In the genomic region with DNA sequence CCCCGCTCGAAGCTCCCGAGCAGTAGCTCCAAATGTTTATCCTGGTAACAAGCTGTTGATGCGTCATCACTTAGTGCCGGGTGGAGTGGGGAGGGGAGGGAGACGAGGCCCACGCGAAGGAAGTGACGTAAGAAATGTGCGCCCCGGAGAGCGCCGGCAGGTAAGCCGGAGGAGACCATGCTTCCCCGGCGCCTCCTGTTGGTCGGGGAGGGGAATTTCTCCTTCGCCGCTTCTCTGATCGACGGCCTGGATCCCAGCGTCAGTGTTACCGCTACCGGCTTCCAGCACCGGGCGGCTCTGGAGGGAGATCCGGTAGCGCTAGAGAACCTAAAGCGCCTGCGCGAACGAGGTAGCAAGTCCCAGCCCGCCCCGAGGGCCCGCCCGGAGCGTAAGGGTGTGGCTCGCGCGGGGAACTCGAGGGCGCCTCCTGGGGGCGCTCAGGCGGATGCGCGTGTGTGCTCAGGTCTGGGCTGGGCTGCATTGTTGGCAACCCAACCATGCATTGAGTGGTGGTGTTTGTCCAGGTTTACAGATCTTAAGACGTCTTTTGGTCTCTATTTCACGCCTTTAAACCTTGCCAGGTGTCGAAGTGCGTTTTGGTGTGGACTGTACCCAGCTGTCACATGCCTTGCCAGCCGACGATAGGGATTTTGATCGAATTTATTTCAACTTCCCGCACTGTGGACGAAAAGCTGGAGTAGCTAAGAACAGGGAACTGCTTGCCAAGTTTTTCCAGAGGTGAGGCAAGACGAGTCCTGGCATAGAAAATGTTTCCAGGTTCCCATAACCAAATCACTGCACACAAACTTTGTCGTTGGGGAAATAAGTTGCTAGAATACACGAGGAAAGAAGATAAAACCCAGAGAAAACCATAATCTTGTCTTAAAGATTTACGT, we compare ENCODE assay signal across 7 mouse cellular contexts. TPM values are rescaled to one million over a fixed set of nuclear protein-coding genes. Genes with fewer than 3 reads are reported as not detected.
A peak's percentile ranks its signal among the peaks of the same experiment; 100 is the strongest.
DNase-seq lines count a peak whose midpoint lies in the region; ATAC-seq lines count a peak whose summit lies in the region.

A gene (plus strand): TSS at position 130 of the 896 bp plus-strand sequence.

- DNase-seq in adrenal gland, adult 2 months, result peak; percentile 98
- peak; percentile 97 for DNase-seq in embryo, embryonic 11.5 days (ENCODE audit: low read depth, low spot score)
- DNase-seq in gastrocnemius, postnatal 36 days, result peak; percentile 95
- DNase-seq in left cerebral cortex, postnatal 25 days (ENCODE audit: low spot score in 2 of 2), result peak; percentile 99
- peak; percentile 97 for DNase-seq in midbrain, embryonic 10.5 days (ENCODE audit: low spot score)
- DNase-seq in right cerebral cortex, postnatal 4 days, result peak; percentile 98

- H3K4me2 ChIP-seq in intestine, embryonic 15.5 days (replicated peaks), result peak within 1 kb of the TSS; percentile 85

- intact Hi-C loops in gastrocnemius, postnatal 36 days (cut with DNase I), result loop anchor here (5.0 kb wide), 1 partner anchor 61 kb away; no protein-coding TSS in a partner anchor
- intact Hi-C loops in left cerebral cortex, postnatal 25 days (cut with DNase I), result loop anchor here (1.0 to 5.0 kb wide), 4 partner anchors 29 to 111 kb away; a partner anchor contains a TSS

- H3K9ac ChIP-seq in intestine, embryonic 15.5 days, result peak within 1 kb of the TSS; percentile 72

- H3K27me3 ChIP-seq in intestine, embryonic 15.5 days (replicated peaks), result no peaks in the 10 kb centered on the region
- H3K27me3 ChIP-seq in midbrain, embryonic 10.5 days (ENCODE audit: low read depth, poor library complexity, severe bottlenecking), result no peaks in the 10 kb centered on the region

- H3K4me3 ChIP-seq in intestine, embryonic 15.5 days (replicated peaks), result peak within 1 kb of the TSS; percentile 63
- peak within 1 kb of the TSS; percentile 76 for H3K4me3 ChIP-seq in midbrain, embryonic 10.5 days

- 2% methylated on average over 59 of the region's 59 CpGs for WGBS in intestine, embryonic 15.5 days
- WGBS in midbrain, embryonic 10.5 days, result 6% methylated on average over 59 of the region's 59 CpGs

- peak within 1 kb of the TSS; percentile 95 for H3K27ac ChIP-seq in intestine, embryonic 15.5 days
- peak within 1 kb of the TSS; percentile 93 for H3K27ac ChIP-seq in midbrain, embryonic 10.5 days (replicated peaks)

- no peaks in the 10 kb centered on the region for H3K9me3 ChIP-seq in intestine, embryonic 15.5 days
- H3K9me3 ChIP-seq in midbrain, embryonic 10.5 days (replicated peaks), result no peaks in the 10 kb centered on the region

- ATAC-seq in intestine, embryonic 15.5 days, result peak; percentile 99

- peaks cover 6% of the 10 kb centered on the region; the same call in 1 of the 2 replicates for H3K36me3 ChIP-seq in intestine, embryonic 15.5 days
- H3K36me3 ChIP-seq in midbrain, embryonic 10.5 days, result peaks cover 12% of the 10 kb centered on the region; the same call in 1 of the 2 replicates

- H3K4me1 ChIP-seq in intestine, embryonic 15.5 days (replicated peaks), result peaks cover 3% of the 10 kb centered on the region; the same call in 1 of the 2 replicates
- peaks cover 18% of the 10 kb centered on the region for H3K4me1 ChIP-seq in midbrain, embryonic 10.5 days

RNA-seq across cellular contexts. Expression of the gene that starts here (rescaled TPM):
- 1 to 10 TPM; 5.7 to 5.8 TPM for total RNA-seq in adrenal gland, adult 2 months (2021)
- 2.1 and 2.7 TPM in 2 replicates for polyA plus RNA-seq in adrenal gland, adult 2 months (2012; rRNA removed)
- 1 to 10 TPM; 4.3 to 4.6 TPM for total RNA-seq in gastrocnemius, postnatal 36 days (2021)
- polyA plus RNA-seq in intestine, embryonic 15.5 days (2015; fragmentation: Nextera tagmentation; extraction: Ambion mirVana), result 11.0 and 11.6 TPM in 2 replicates
- 1 to 10 TPM; 4.7 to 6.1 TPM for total RNA-seq in left cerebral cortex, postnatal 25 days (2021)
- polyA plus RNA-seq in midbrain, embryonic 10.5 days (2016; fragmentation: Nextera tagmentation; extraction: Ambion mirVana), result 12.1 and 12.8 TPM in 2 replicates

Comparison
In these comparisons a context has a peak if more than half of its experiments do, and no peak if none do; other contexts are left out.
1. Peak in every context shown above with its lines: DNase-seq, ATAC-seq, H3K4me3 ChIP-seq and H3K27ac ChIP-seq.